Mouse (Mus musculus) B cell, adult 2 months (primary cell): ENCODE data around the gene Mcidas.
A peak's percentile ranks its signal among the peaks of the same experiment; 100 is the strongest.

Experiments used
- DNase-seq, 2 experiments: peaks; one replicate each; pipeline ENCODE4 v3.0.0; 2022

The Mcidas gene

DNA sequence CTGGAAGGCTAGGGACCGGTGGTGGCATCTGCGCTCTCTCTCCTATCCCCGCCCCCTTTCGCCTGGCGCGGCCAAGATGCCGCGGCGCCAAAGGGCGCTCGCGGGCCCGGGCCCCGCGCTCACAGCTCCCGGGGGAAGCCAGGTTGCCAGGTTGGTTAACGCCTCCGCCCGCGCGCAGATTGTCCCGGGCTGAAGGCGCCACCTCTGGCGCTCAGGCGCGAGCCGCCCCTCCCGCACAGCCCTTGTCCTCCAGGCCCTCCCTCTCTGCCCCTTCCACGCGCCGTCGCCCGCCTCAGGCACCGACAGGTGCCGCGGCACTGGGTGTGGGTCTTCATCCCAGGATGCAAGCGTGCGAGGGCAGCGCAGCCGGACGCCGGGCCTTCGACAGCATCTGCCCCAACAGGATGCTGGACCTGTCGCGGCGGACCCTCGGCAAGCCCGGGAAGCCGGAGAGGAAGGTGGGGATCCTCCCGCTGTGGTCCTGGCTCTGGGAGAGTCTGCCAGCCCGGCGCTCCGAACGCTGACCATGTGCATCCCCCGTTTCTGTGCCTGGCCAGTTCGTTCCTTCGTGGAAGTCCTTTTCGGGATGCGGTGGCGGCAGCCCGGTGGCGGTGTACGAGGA, at the start of gene Mcidas:
TSS of gene Mcidas (plus strand) at position 315 of the 622 bp plus-strand sequence.
- peak; percentile 14 to 24 for DNase-seq

- no peak for DNase-seq
Measured at GRCm38 (mm10) chr13:112945312-112945711, 48.3 kb upstream of the Mcidas start.

- DNase-seq: no peak
Measured at GRCm38 (mm10) chr13:112945900-112946299, 47.7 kb upstream of the Mcidas start.

GRCm38 (mm10) chr13:112954067-112954466, 39.6 kb upstream of the Mcidas start:
- no peak for DNase-seq

DNA sequence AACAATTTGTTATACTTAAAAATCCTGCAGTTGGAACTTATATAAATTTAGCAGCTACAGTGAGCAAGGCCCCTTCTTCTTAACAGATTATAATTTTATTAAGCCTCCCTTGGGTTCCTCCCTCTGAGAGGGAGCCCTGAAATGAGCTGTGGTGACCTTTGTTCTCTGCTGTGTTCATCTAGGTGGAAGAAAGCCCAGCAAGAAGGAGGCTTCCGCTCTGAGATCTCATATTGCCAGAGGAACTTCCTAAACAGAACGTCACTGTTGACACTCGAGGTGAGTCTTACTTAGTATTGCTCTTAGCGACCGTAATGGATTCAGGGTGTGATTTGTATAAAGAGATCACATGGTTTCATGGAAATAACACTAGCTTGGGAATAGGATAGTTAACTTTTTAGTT, 30.6 kb upstream of the Mcidas start:
- no peak for DNase-seq

- no peak for DNase-seq
Measured at GRCm38 (mm10) chr13:112964421-112964820, 29.2 kb upstream of the Mcidas start.

DNA sequence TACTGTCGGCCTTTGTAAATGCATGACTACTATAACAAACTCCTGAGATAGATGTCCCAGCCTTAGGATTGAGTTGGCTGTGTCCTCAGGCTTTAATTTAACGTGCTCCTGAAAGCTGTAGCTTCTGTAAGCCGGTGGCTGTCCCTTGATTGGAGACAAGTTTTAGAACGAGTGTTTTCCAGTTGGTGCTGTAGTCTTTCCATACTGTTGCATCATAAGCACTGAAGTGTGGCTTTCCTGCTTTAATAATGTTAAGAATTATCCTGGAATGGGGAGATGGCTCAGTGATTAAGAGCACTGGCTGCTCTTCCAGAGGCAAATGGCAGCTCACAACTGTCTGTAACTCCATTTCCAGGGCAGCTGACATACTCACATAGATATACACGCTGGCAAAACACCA, 26.4 kb upstream of the Mcidas start:
- no peak for DNase-seq

GRCm38 (mm10) chr13:112976720-112977119, 16.9 kb upstream of the Mcidas start:
- no peak for DNase-seq

- no peak for DNase-seq
Measured at GRCm38 (mm10) chr13:112985605-112986450, 7.8 kb upstream of the Mcidas start.

- no peak for DNase-seq
Measured at GRCm38 (mm10) chr13:112986451-112986950, 7.1 kb upstream of the Mcidas start.

- DNase-seq: peak; percentile 79 to 80
Measured at GRCm38 (mm10) chr13:112987532-112987943, 6.1 kb upstream of the Mcidas start, which contains the start of gene Ccno. Gene Ccno, plus strand, starts transcription at chr13:112987802.

DNA sequence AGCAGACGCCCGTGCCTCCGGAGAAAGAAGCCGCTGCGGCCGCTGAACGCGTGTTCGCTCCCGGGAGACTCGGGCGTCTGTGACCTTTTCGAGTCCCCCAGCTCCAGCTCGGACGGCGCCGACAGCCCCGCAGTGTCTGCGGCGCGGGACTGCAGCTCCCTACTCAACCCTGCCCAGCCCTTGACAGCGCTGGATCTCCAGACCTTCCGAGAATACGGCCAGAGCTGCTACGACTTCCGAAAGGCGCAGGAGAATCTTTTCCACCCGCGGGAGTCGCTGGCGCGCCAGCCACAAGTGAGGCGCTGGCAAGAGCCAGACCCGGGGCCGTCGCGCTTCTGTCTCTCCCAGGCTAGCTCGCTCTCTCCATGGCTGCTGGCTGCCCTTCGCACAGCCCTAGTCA, 5.7 kb upstream of the Mcidas start:
- peak in 1 of 2 experiments; percentile 15 for DNase-seq

DNA sequence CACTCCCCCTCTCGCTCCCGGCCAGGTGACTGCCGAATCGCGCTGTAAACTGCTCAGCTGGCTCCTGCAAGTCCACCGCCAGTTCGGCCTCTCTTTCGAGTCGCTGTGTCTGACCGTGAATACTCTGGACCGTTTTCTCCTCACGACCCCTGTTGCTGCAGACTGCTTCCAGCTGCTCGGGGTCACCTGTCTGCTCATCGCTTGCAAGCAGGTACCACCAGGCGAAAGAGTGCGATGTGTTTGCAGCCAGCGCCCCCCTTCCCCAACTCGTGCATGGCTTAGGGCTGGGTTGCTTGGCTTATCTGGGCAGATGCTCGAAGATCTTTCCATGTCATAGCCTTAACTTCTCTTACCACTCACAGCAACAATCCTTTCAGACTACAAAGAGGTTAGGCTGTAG, 4.8 kb upstream of the Mcidas start:
- DNase-seq: peak in 1 of 2 experiments; percentile 23

DNA sequence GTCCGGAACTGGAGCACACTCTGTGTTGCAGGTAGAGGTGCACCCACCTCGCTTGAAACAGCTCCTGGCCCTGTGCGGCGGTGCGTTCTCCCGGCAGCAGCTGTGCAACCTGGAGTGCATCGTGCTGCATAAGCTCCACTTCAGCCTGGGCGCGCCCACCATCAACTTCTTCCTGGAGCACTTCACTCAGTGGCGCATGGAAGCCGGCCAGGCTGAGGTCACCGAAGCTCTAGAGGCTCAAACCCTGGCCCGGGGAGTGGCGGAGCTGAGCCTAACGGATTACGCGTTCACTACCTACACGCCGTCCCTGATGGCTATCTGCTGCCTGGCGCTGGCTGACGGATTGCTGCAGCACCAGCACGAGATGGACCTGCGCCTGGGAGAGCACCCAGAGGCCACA, 4.1 kb upstream of the Mcidas start:
- peak in 1 of 2 experiments; percentile 17 for DNase-seq

- no peak for DNase-seq
Measured at GRCm38 (mm10) chr13:112990346-112990745, 3.3 kb upstream of the Mcidas start.

DNA sequence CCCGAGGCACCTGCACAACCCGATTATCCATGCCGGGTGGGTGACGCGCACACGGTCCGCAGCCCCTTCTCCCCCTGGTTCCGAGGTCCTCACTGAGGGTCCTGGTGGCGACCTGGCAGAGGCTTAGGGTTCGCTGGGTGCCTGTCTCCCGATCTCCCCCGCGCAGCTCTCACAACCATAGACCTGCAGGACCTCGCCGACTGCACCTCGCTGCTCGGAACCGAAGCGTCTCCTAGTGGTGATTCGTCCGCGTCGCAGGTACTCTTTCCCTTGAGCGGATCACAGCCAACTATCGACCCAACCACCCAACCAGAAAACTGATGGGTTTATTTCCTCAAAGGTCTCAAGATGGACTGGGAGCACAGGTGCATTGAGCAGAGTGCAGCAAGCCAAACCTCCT, 546 bp downstream of the Mcidas start:
- peak; percentile 66 to 67 for DNase-seq

DNA sequence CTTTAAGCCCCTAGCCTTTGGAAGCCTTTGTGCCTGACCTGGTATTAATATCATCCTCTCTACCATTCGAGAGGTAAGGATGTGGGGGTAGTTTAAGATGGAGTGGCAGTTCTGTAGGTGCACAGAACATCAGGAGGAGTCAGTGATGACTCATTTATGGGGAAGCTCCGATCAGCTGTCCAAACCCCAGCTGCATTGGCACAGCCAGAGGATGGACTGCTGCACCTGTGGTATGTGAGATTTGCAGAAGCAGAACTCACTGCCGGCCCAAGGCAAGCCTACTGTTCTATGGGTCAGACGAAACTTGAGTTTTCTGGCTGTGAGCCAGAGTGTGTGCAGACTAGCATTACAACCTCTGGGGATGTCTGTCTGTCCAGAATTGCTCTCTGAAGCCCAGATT, 2.8 kb downstream of the Mcidas start:
- peak in 1 of 2 experiments; percentile 23 for DNase-seq

- no peak for DNase-seq
Measured at GRCm38 (mm10) chr13:112997369-112997768, 3.7 kb downstream of the Mcidas start.

GRCm38 (mm10) chr13:112998427-112999201, 5.0 kb downstream of the Mcidas start:
- no peak for DNase-seq

DNA sequence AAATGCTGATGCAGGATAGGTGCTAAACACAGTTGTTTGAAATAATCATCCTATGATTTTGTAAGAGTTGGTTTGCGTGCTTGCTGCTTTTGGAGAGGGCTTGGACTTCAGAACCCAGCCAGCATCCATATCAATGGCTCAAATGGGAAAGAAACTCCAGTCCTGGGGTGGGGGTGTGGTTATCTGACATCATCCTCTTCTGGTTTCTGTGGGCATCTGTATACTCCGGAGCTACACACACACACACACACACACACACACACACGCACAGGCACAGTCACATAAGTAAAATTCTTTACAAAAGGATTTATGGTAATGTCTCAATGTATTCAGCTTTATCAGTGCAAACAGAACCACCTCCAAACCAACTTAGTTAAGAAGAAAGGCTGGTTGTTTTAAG, 6.4 kb downstream of the Mcidas start:
- no peak for DNase-seq

DNA sequence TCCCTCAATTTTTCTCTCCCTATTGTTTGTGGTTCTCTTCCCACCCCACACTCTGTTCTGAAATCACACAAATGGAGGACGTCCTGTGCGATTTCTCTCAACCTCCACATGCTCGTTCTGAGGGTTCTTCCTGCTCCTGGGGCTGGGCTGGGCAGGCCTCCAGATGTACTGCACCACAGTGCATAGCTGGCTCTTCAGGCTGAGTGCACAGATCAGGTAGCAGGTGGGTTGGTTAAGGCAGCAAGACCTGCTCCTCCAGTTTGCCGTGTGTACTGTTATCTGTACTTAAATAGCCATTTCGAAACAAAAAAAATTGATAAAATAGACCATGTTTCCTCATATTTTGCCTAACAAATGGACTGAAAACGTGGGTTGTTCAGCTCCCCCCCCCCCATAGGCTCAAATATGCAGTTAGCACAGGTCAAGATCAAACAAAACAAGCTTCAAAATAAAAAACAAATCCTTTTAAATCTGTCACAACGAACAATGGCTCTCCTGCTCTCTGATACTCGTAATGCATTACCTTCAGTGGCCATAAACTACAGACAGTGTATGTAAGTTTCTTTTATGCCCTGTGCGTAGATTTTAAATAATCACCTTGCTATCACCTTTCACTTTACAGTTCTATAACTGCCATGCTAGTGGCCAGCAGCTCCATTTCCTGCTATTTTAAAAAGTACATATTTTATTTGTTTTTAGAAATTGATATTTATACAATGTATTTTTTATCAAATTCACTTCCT, 7.1 kb downstream of the Mcidas start:
- DNase-seq: no peak

DNA sequence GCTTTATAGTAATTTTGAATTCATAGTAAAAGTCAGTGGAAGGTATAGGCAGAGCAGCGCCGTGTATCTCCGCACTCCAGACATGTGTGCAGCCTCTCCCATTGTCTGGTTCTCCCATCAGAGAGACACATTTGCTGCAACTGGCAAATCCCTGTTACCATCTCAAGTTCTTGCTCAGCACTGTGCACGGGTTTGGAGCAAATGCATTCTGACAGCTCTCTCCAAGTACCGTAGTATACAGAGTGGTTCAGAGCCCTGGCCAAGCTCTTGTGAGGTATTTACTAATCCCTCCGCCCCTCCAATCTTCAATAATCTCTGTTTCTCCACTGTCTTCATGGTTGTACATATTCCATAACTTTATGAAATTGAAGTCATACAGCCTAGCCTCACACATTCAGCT, 19.0 kb downstream of the Mcidas start:
- DNase-seq: no peak
